Mouse (Mus musculus): Measurements from ENCODE around the gene Tmem130. TPM values are rescaled to one million over a fixed set of nuclear protein-coding genes. Genes with fewer than 3 reads are reported as not detected.
"Not testable (repeated sequence)": the region's sequence is repeated elsewhere in the genome, so short reads cannot be mapped to it uniquely, and the experiment has no call there.

Gene Tmem130
- polyA plus RNA-seq, 1 experiment from 2014 or later, result 3.0 TPM

DNA sequence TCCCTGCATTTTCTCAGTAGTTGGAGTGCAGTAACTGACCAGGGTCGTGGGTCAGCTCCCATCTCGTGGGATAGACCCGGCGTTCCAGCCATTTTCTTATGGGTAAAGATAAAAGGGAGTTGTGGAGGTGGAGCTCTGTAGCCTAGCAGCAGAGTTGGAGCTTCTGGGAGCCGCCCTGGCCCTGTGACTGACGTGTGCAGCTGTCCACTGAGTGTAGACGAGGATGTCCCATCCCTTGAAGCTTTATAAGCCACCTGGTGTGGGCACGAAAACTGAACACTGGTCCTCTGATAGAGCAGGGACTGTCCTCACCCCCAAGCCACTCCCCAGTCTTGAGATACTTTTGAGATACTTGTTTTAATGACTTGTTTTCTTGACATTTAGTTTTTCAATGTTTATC, 19.0 kb upstream of the Tmem130 start:
- Histone ChIP-seq H3K4me3 (ENCODE audit: low read depth, low read length) (no peak overlapping the region), H3K9ac (replicated peaks; ENCODE audit: low read length) (no peak overlapping the region), H3K27me3 (ENCODE audit: control insufficient read depth, insufficient read depth, low read length) (no peaks in the 10 kb centered on the region), H3K27ac (replicated peaks; ENCODE audit: low read depth, low read length) (no peak overlapping the region), H3K9me3 (replicated peaks; ENCODE audit: control insufficient read depth, low read length) (no peaks in the 10 kb centered on the region), H3K4me1 (ENCODE audit: control insufficient read depth, insufficient read depth, low read length) (no peaks in the 10 kb centered on the region), H3K36me3 (replicated peaks; ENCODE audit: control insufficient read depth, insufficient read depth, low read depth, low read length) (peaks cover 26% of the 10 kb centered on the region), H3K4me2 (ENCODE audit: low read depth, low read length) (no peak overlapping the region)
- WGBS, result 83% methylated on average over 8 of the region's 8 CpGs
- no peak for ATAC-seq (replicated peaks; ENCODE audit: insufficient number of reproducible peaks, low FRiP score, low TSS enrichment, low read depth)
- DNase-seq (ENCODE audit: low spot score), result no peak

DNA sequence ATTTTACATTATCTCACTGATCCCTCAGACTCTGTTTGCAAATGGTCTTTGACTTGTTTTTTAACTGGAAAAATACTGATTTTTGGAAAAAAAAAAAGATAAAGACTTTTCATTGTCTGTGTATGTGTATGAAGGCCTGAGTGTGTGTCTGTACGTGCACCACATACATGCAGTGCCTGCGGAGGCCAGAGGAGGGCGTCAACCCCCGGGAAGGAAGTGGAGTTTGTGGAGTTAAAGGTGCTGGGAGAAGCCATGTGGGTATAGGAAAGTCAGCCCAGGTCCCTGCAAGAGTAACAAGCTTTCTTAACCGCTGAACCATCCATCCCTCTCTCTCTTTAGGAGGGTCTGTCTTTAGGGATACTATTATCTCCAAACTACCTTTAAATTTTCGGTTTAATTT, 11.6 kb upstream of the Tmem130 start:
- Histone ChIP-seq H3K27me3 (ENCODE audit: control insufficient read depth, insufficient read depth, low read length) (no peaks in the 10 kb centered on the region), H3K9me3 (replicated peaks; ENCODE audit: control insufficient read depth, low read length) (no peaks in the 10 kb centered on the region), H3K4me3 (ENCODE audit: low read depth, low read length) (no peak overlapping the region), H3K4me2 (ENCODE audit: low read depth, low read length) (no peak overlapping the region), H3K9ac (replicated peaks; ENCODE audit: low read length) (no peak overlapping the region), H3K4me1 (ENCODE audit: control insufficient read depth, insufficient read depth, low read length) (0 out of 2 replicates have a peak, but pooled peaks cover 2% of the 10 kb centered on the region), H3K36me3 (replicated peaks; ENCODE audit: control insufficient read depth, insufficient read depth, low read depth, low read length) (peaks cover 6% of the 10 kb centered on the region; the same call in 1 of the 2 replicates), H3K27ac (replicated peaks; ENCODE audit: low read depth, low read length) (no peak overlapping the region)
- 94% methylated on average over 6 of the region's 6 CpGs for WGBS
- no peak for DNase-seq (ENCODE audit: low spot score)
- no peak for ATAC-seq (replicated peaks; ENCODE audit: insufficient number of reproducible peaks, low FRiP score, low TSS enrichment, low read depth)

DNA sequence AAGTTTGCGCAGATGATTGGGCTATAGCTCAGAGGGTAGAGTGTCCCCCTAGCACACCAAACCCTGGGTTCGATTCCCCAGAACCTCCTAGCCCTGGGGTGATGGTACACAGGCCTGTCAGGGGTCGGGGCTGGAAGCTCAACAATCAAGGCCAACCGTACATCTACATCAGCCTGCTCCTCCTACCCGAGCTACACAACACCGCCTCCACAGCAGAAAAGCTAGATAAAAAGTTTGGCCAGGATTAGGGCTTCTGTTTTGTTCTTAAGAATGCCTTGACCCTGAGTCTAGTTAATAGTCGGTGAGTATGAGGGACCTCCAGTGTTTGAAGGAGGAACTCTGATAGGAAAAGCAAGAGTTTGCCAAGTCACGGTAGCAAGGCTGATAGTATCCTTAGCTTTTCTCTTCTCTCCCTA, 7.5 kb upstream of the Tmem130 start:
- peaks cover 2% of the 10 kb centered on the region; the same call in 1 of the 2 replicates for H3K36me3 ChIP-seq (replicated peaks; ENCODE audit: control insufficient read depth, insufficient read depth, low read depth, low read length)
- peak overlapping the region; percentile 91 for H3K4me3 ChIP-seq (ENCODE audit: low read depth, low read length)
- ATAC-seq (replicated peaks; ENCODE audit: insufficient number of reproducible peaks, low FRiP score, low TSS enrichment, low read depth), result no peak
- no peak overlapping the region; the same call in 1 of the 2 replicates for H3K27ac ChIP-seq (replicated peaks; ENCODE audit: low read depth, low read length)
- peak overlapping the region; percentile 69 for H3K4me2 ChIP-seq (ENCODE audit: low read depth, low read length)
- WGBS, result 35% methylated on average over 8 of the region's 8 CpGs
- no peaks in the 10 kb centered on the region for H3K9me3 ChIP-seq (replicated peaks; ENCODE audit: control insufficient read depth, low read length)
- DNase-seq (ENCODE audit: low spot score), result peak; percentile 6
- H3K9ac ChIP-seq (replicated peaks; ENCODE audit: low read length), result peak overlapping the region; percentile 97
- no peaks in the 10 kb centered on the region for H3K27me3 ChIP-seq (ENCODE audit: control insufficient read depth, insufficient read depth, low read length)
- 0 out of 2 replicates have a peak, but pooled peaks cover 2% of the 10 kb centered on the region for H3K4me1 ChIP-seq (ENCODE audit: control insufficient read depth, insufficient read depth, low read length)

- H3K27ac ChIP-seq (replicated peaks; ENCODE audit: low read depth, low read length), result peak overlapping the region; percentile 90
- H3K36me3 ChIP-seq (replicated peaks; ENCODE audit: control insufficient read depth, insufficient read depth, low read depth, low read length), result peaks cover 2% of the 10 kb centered on the region; the same call in 1 of the 2 replicates
- peak; percentile 92 for DNase-seq (ENCODE audit: low spot score)
- H3K9ac ChIP-seq (replicated peaks; ENCODE audit: low read length), result peak overlapping the region; percentile 97
- H3K4me1 ChIP-seq (ENCODE audit: control insufficient read depth, insufficient read depth, low read length), result 0 out of 2 replicates have a peak, but pooled peaks cover 2% of the 10 kb centered on the region
- no peaks in the 10 kb centered on the region for H3K27me3 ChIP-seq (ENCODE audit: control insufficient read depth, insufficient read depth, low read length)
- H3K4me3 ChIP-seq (ENCODE audit: low read depth, low read length), result peak overlapping the region; percentile 91
- peak overlapping the region; percentile 69 for H3K4me2 ChIP-seq (ENCODE audit: low read depth, low read length)
- peak; percentile 91 for ATAC-seq (replicated peaks; ENCODE audit: insufficient number of reproducible peaks, low FRiP score, low TSS enrichment, low read depth)
- no peaks in the 10 kb centered on the region for H3K9me3 ChIP-seq (replicated peaks; ENCODE audit: control insufficient read depth, low read length)
- whole genome bisulfite sequencing, result under 1% methylated on average over 90 of the region's 92 CpGs
These were observed 6.6 kb upstream of the Tmem130 start for GRCm38 (mm10) chr5:144767911-144768841.

- Histone ChIP-seq H3K4me2 (ENCODE audit: low read depth, low read length) (peak within 1 kb of the TSS; percentile 69), H3K27ac (replicated peaks; ENCODE audit: low read depth, low read length) (peak within 1 kb of the TSS; percentile 90), H3K4me3 (ENCODE audit: low read depth, low read length) (peak within 1 kb of the TSS; percentile 91), H3K9ac (replicated peaks; ENCODE audit: low read length) (peak within 1 kb of the TSS; percentile 97)
- ATAC-seq (replicated peaks; ENCODE audit: insufficient number of reproducible peaks, low FRiP score, low TSS enrichment, low read depth), result peak; percentile 6
- 83% methylated on average over 13 of the region's 15 CpGs for WGBS
- not testable (repeated sequence) for DNase-seq (ENCODE audit: low spot score); H3K9me3 ChIP-seq (replicated peaks; ENCODE audit: control insufficient read depth, low read length); H3K36me3 ChIP-seq (replicated peaks; ENCODE audit: control insufficient read depth, insufficient read depth, low read depth, low read length); H3K27me3 ChIP-seq (ENCODE audit: control insufficient read depth, insufficient read depth, low read length); H3K4me1 ChIP-seq (ENCODE audit: control insufficient read depth, insufficient read depth, low read length)
These were observed 5.6 kb upstream of the Tmem130 start, which contains the start of gene Trrap for GRCm38 (mm10) chr5:144767106-144767798. Gene Trrap, plus strand, starts transcription at chr5:144767732.

DNA sequence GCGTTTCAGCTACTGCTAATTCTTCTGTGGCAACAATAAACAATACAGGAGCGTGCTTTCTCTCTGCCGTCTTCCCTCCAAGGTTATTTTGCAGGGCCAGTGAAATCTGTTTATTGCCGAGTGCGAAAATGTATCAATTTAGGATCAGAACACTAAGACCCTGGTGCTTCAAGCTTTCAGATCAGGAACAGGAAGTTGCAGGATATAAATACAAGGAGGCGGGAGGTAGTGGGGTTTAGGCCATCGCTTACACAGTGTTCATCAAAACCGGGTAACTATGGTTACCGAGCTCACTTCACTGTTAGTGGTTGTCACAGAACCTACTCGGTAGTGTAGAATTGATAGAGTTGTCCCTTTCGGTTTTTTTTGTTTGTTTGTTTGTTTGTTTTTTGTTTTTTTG, 5.0 kb upstream of the Tmem130 start:
- Histone ChIP-seq H3K27ac (replicated peaks; ENCODE audit: low read depth, low read length) (no peak overlapping the region), H3K9me3 (replicated peaks; ENCODE audit: control insufficient read depth, low read length) (no peaks in the 10 kb centered on the region), H3K36me3 (replicated peaks; ENCODE audit: control insufficient read depth, insufficient read depth, low read depth, low read length) (no peaks in the 10 kb centered on the region; the same call in 1 of the 2 replicates), H3K4me2 (ENCODE audit: low read depth, low read length) (no peak overlapping the region), H3K4me1 (ENCODE audit: control insufficient read depth, insufficient read depth, low read length) (0 out of 2 replicates have a peak, but pooled peaks cover 2% of the 10 kb centered on the region), H3K4me3 (ENCODE audit: low read depth, low read length) (no peak overlapping the region), H3K9ac (replicated peaks; ENCODE audit: low read length) (no peak overlapping the region), H3K27me3 (ENCODE audit: control insufficient read depth, insufficient read depth, low read length) (peaks cover 5% of the 10 kb centered on the region; the same call in 1 of the 2 replicates)
- ATAC-seq (replicated peaks; ENCODE audit: insufficient number of reproducible peaks, low FRiP score, low TSS enrichment, low read depth) (no peak), DNase-seq (ENCODE audit: low spot score) (no peak)
- whole genome bisulfite sequencing, result 85% methylated on average over 11 of the region's 11 CpGs

GRCm38 (mm10) chr5:144766026-144766425, 4.4 kb upstream of the Tmem130 start:
- H3K4me2 ChIP-seq (ENCODE audit: low read depth, low read length), result no peak overlapping the region
- peaks cover 2% of the 10 kb centered on the region; the same call in 1 of the 2 replicates for H3K4me1 ChIP-seq (ENCODE audit: control insufficient read depth, insufficient read depth, low read length)
- H3K9ac ChIP-seq (replicated peaks; ENCODE audit: low read length), result no peak overlapping the region
- ATAC-seq (replicated peaks; ENCODE audit: insufficient number of reproducible peaks, low FRiP score, low TSS enrichment, low read depth) (no peak), DNase-seq (ENCODE audit: low spot score) (no peak)
- no peak overlapping the region for H3K4me3 ChIP-seq (ENCODE audit: low read depth, low read length)
- peaks cover 10% of the 10 kb centered on the region for H3K27me3 ChIP-seq (ENCODE audit: control insufficient read depth, insufficient read depth, low read length)
- H3K36me3 ChIP-seq (replicated peaks; ENCODE audit: control insufficient read depth, insufficient read depth, low read depth, low read length), result no peaks in the 10 kb centered on the region
- no peak overlapping the region for H3K27ac ChIP-seq (replicated peaks; ENCODE audit: low read depth, low read length)
- WGBS, result 82% methylated on average over 7 of the region's 7 CpGs
- H3K9me3 ChIP-seq (replicated peaks; ENCODE audit: control insufficient read depth, low read length), result no peaks in the 10 kb centered on the region

Data from embryonic facial prominence, embryonic 11.5 days (tissue).